Mouse (Mus musculus) monocyte, adult 5-6 weeks (primary cell): ENCODE results near the gene Tssk4. TPM values are rescaled to one million over a fixed set of nuclear protein-coding genes. Genes with fewer than 3 reads are reported as not detected.
A peak's percentile ranks its signal among the peaks of the same experiment; 100 is the strongest.

Experiments used
- ATAC-seq: fragments of 153-309, 156-312 bp; replicated peaks from 2 replicates; pipeline ENCODE4 v1.8.0; 2017; ENCODE audit warnings: mild to moderate bottlenecking; ENCODE audit not compliant: low TSS enrichment, insufficient number of reproducible peaks, severe bottlenecking, poor library complexity, low FRiP score
- total RNA-seq: library from RNA; stranded (forward); fragments of 200-1000, 200-491, 200-594 nt; gene quantifications from 3 replicates; pipeline ENCODE4 v1.2.3, GENCODE M21; 2017

The Tssk4 gene
- total RNA-seq: 0.58 TPM in 1 of 3 replicates, not detected in the others

- no peak for ATAC-seq
These were observed at the start of gene Tssk4 for GRCm38 (mm10) chr14:55649884-55650283. TSS of gene Tssk4 (plus strand) at chr14:55650184.

GRCm38 (mm10) chr14:55603271-55603632 is 46.7 kb upstream of the Tssk4 start, which contains the start of gene Irf9:
TSS of gene Irf9 (plus strand) at chr14:55603571.
- ATAC-seq: no peak; the same call in 1 of the 2 replicates

GRCm38 (mm10) chr14:55603633-55604576 is 46.1 kb upstream of the Tssk4 start:
- ATAC-seq: peak; percentile 87

- no peak for ATAC-seq
These were observed 45.2 kb upstream of the Tssk4 start for GRCm38 (mm10) chr14:55604823-55605222.

- ATAC-seq: no peak
These were observed 44.1 kb upstream of the Tssk4 start for GRCm38 (mm10) chr14:55605743-55606459.

GRCm38 (mm10) chr14:55608339-55608738 is 41.6 kb upstream of the Tssk4 start:
- no peak for ATAC-seq

- ATAC-seq: no peak
These were observed 36.6 kb upstream of the Tssk4 start for GRCm38 (mm10) chr14:55613346-55613745.

GRCm38 (mm10) chr14:55614565-55615178 is 35.3 kb upstream of the Tssk4 start:
- no peak for ATAC-seq

GRCm38 (mm10) chr14:55615876-55616275 is 34.1 kb upstream of the Tssk4 start:
- ATAC-seq: no peak

- no peak for ATAC-seq
These were observed 33.1 kb upstream of the Tssk4 start for GRCm38 (mm10) chr14:55616844-55617243.

GRCm38 (mm10) chr14:55617822-55618221 is 32.2 kb upstream of the Tssk4 start, which contains the start of gene Rec8:
TSS of gene Rec8 (plus strand) at chr14:55618037.
- ATAC-seq: peak; percentile 40; the same call in 1 of the 2 replicates

GRCm38 (mm10) chr14:55618486-55619195 is 31.3 kb upstream of the Tssk4 start:
- ATAC-seq: no peak

GRCm38 (mm10) chr14:55628077-55628827 is 21.7 kb upstream of the Tssk4 start:
- no peak for ATAC-seq

- peak; percentile 59; the same call in 1 of the 2 replicates for ATAC-seq
These were observed 20.7 kb upstream of the Tssk4 start for GRCm38 (mm10) chr14:55629312-55629711.

- peak; percentile 12; the same call in 1 of the 2 replicates for ATAC-seq
These were observed 15.0 kb upstream of the Tssk4 start for GRCm38 (mm10) chr14:55634874-55635522.

- ATAC-seq: peak; percentile 85
These were observed 14.4 kb upstream of the Tssk4 start, which contains the start of gene Ipo4 for GRCm38 (mm10) chr14:55635523-55636007. TSS of gene Ipo4 (minus strand) at chr14:55635957.

GRCm38 (mm10) chr14:55637795-55638194 is 12.2 kb upstream of the Tssk4 start, which contains the start of gene Gm49378:
TSS of gene Gm49378 (minus strand) at chr14:55637895.
- ATAC-seq: no peak
